Mouse (Mus musculus) MEL (cell line): ENCODE data around the gene Nop10. TPM values are rescaled to one million over a fixed set of nuclear protein-coding genes. Genes with fewer than 3 reads are reported as not detected.
A peak's percentile ranks its signal among the peaks of the same experiment; 100 is the strongest.

Experiments
- DNase-seq: peaks from one replicate; pipeline ENCODE4 v3.0.0; 2011; ENCODE audit warnings: low read depth, low spot score
- H3K27ac ChIP-seq: 2 replicates; pipeline ENCODE4 v1.5.1; 2012; ENCODE audit warnings: low read depth, mild to moderate bottlenecking, control low read depth, low read length, moderate library complexity; ENCODE audit not compliant: control insufficient read depth
- H3K27me3 ChIP-seq, 2 experiments: fragments of 150-350 bp in 1 of 2; sonication (generic) in 1 of 2; 2 replicates each; pipeline ENCODE4 v1.6.1; 2012; ENCODE audit warnings: low read length in 2 of 2, mild to moderate bottlenecking in 2 of 2, improper control_type of control experiment in 1 of 2, moderate library complexity in 1 of 2; ENCODE audit not compliant: insufficient read depth in 2 of 2, control insufficient read depth in 1 of 2
- H3K36me3 ChIP-seq, 2 experiments: 2 replicates each; pipeline ENCODE4 v1.6.1; 2012 to 2014; ENCODE audit warnings: low read length in 2 of 2, improper control_type of control experiment in 1 of 2, inconsistent platforms in 1 of 2, mild to moderate bottlenecking in 1 of 2; ENCODE audit not compliant: insufficient read depth in 2 of 2, control insufficient read depth in 1 of 2
- H3K4me1 ChIP-seq, 2 experiments: fragments of 150-350 bp in 1 of 2; sonication (generic) in 1 of 2; 2 replicates each; pipeline ENCODE4 v1.6.1; 2012; ENCODE audit warnings: low read length in 2 of 2, improper control_type of control experiment in 1 of 2, mild to moderate bottlenecking in 1 of 2; ENCODE audit not compliant: insufficient read depth in 2 of 2, control insufficient read depth in 1 of 2
- H3K4me3 ChIP-seq, 2 experiments: fragments of 150-350 bp in 1 of 2; sonication (generic) in 1 of 2; 2 replicates each; pipeline ENCODE4 v1.5.1; 2012; ENCODE audit warnings: low read depth in 2 of 2, low read length in 2 of 2, mild to moderate bottlenecking in 2 of 2, moderate library complexity in 2 of 2, control low read depth in 1 of 2, improper control_type of control experiment in 1 of 2; ENCODE audit not compliant: control insufficient read depth in 1 of 2, insufficient read depth in 1 of 2
- H3K79me2 ChIP-seq: 2 replicates; pipeline ENCODE4 v1.6.1; 2012; ENCODE audit warnings: mild to moderate bottlenecking, low read length, moderate library complexity; ENCODE audit not compliant: control insufficient read depth, poor library complexity, insufficient read depth
- H3K9ac ChIP-seq: 2 replicates; pipeline ENCODE4 v1.6.1; 2012; ENCODE audit warnings: low read depth, mild to moderate bottlenecking, control low read depth, low read length, moderate library complexity; ENCODE audit not compliant: control insufficient read depth, poor library complexity, severe bottlenecking
- H3K9me3 ChIP-seq: fragments of 150-350 bp; sonication (generic); replicated peaks from 2 replicates; pipeline ENCODE4 v1.6.1; 2012; ENCODE audit warnings: mild to moderate bottlenecking, low read length, improper control_type of control experiment, moderate library complexity; ENCODE audit not compliant: insufficient read depth
- CHD2 ChIP-seq: IDR thresholded peaks from 2 replicates; pipeline ENCODE4 v1.6.1; 2011; ENCODE audit warnings: low read length, improper control_type of control experiment
- E2F4 ChIP-seq: IDR thresholded peaks from 2 replicates; pipeline ENCODE4 v1.6.1; 2011; ENCODE audit warnings: low read depth, low read length, improper control_type of control experiment, borderline replicate concordance
- MAZ ChIP-seq: IDR thresholded peaks from 2 replicates; pipeline ENCODE4 v1.6.1; 2012; ENCODE audit warnings: low read depth, mild to moderate bottlenecking, inconsistent platforms, low read length, improper control_type of control experiment
- MEF2A ChIP-seq: IDR thresholded peaks from 2 replicates; pipeline ENCODE4 v1.6.1; 2014; ENCODE audit warnings: low read depth, mild to moderate bottlenecking, inconsistent platforms, low read length, improper control_type of control experiment; ENCODE audit not compliant: poor library complexity, insufficient replicate concordance, severe bottlenecking; ENCODE audit errors: extremely low read depth
- MYB ChIP-seq: IDR thresholded peaks from 2 replicates; pipeline ENCODE4 v1.6.1; 2011; ENCODE audit warnings: mild to moderate bottlenecking, low read depth, low read length, improper control_type of control experiment
- NELFE ChIP-seq: IDR thresholded peaks from 2 replicates; pipeline ENCODE4 v1.6.1; 2011; ENCODE audit warnings: low read depth, low read length, improper control_type of control experiment
- TBP ChIP-seq: IDR thresholded peaks from 2 replicates; pipeline ENCODE4 v1.8.0; 2011; ENCODE audit warnings: low read depth, low read length, improper control_type of control experiment
- ZC3H11A ChIP-seq: IDR thresholded peaks from 2 replicates; pipeline ENCODE4 v1.6.1; 2012; ENCODE audit warnings: low read depth, mild to moderate bottlenecking, inconsistent platforms, low read length, improper control_type of control experiment
- ZNF384 ChIP-seq: IDR thresholded peaks from 2 replicates; pipeline ENCODE4 v1.6.1; 2012; ENCODE audit warnings: low read depth, mild to moderate bottlenecking, inconsistent platforms, low read length, improper control_type of control experiment
- polyA plus RNA-seq, 2 experiments: library from polyadenylated mRNA; stranded (reverse) in 1 of 2; unstranded in 1 of 2; fragments of >175 nt in 1 of 2; fragments of >200 nt in 1 of 2; gene quantifications; 2 replicates each; pipeline versions ENCODE4 v1.2.1 to v1.2.4; 2012; ENCODE audit warnings: low replicate concordance in 2 of 2, low read depth in 1 of 2; ENCODE audit not compliant: insufficient read length in 2 of 2, insufficient read depth in 1 of 2, missing spikeins in 1 of 2
- total RNA-seq: library from RNA; depleted of rRNA; stranded (reverse); fragments of 300-350 nt; gene quantifications from 2 replicates; pipeline ENCODE4 v1.2.3, GENCODE M21; 2012

Gene Nop10
- total and polyA plus RNA-seq, 3 experiments = 253 to 275 TPM; not detected in 1

- Histone ChIP-seq H3K4me1 (no peaks in the 10 kb centered on the region; a peak in 1 of 4 replicates), H3K9me3 (no peaks in the 10 kb centered on the region), H3K4me3 (no peak overlapping the region), H3K36me3 (no peaks in the 10 kb centered on the region), H3K79me2 (no peaks in the 10 kb centered on the region), H3K27me3 (peaks cover 6 to 14% of the 10 kb centered on the region in 2 experiments), H3K27ac (no peak overlapping the region), H3K9ac (no peak overlapping the region)
- DNase-seq = no peak
- TF ChIP-seq MAZ = no peak
- TF ChIP-seq CHD2 = no peak
- TF ChIP-seq ZC3H11A = no peak
- TF ChIP-seq NELFE = no peak
- TF ChIP-seq E2F4 = no peak
- no peak for TF ChIP-seq MYB
These were observed 29.1 kb upstream of the Nop10 start for GRCm38 (mm10) chr2:112232623-112233022.

GRCm38 (mm10) chr2:112236620-112237019 lies 25.1 kb upstream of the Nop10 start:
- TF ChIP-seq MEF2A (no peak), ZNF384 (0 out of 2 replicates have a peak, but pooled peaks have one; percentile 9)
- Histone ChIP-seq H3K9me3 (no peaks in the 10 kb centered on the region), H3K4me1 (peaks cover 0 to 10% of the 10 kb centered on the region in 2 experiments; a peak in 3 of 4 replicates), H3K36me3 (peaks cover 0 to 3% of the 10 kb centered on the region in 2 experiments; a peak in 1 of 4 replicates), H3K79me2 (peaks cover 9% of the 10 kb centered on the region), H3K27ac (no peak overlapping the region), H3K27me3 (peaks cover 2 to 8% of the 10 kb centered on the region in 2 experiments), H3K9ac (no peak overlapping the region), H3K4me3 (no peak overlapping the region)
- no peak for DNase-seq

GRCm38 (mm10) chr2:112238006-112238405 lies 23.7 kb upstream of the Nop10 start:
- Histone ChIP-seq H3K9me3 (no peaks in the 10 kb centered on the region), H3K4me1 (peaks cover 0 to 10% of the 10 kb centered on the region in 2 experiments; a peak in 2 of 4 replicates), H3K27me3 (peaks cover 0 to 8% of the 10 kb centered on the region in 2 experiments; a peak in 1 of 4 replicates), H3K4me3 (peak overlapping the region; percentile 6 to 34; a peak in 3 of 4 replicates), H3K79me2 (peaks cover 9% of the 10 kb centered on the region), H3K27ac (no peak overlapping the region), H3K36me3 (peaks cover 0 to 3% of the 10 kb centered on the region in 2 experiments; a peak in 1 of 4 replicates), H3K9ac (no peak overlapping the region)
- TF ChIP-seq TBP (peak; percentile 44; the same call in 1 of the 2 replicates), MAZ (no peak)
- peak; percentile 65 for DNase-seq
